Mouse (Mus musculus) embryo, embryonic 11 days (tissue): Measurements from ENCODE around the gene Lrrc4c.
A peak's percentile ranks its signal among the peaks of the same experiment; 100 is the strongest.

Experiments
- DNase-seq: peaks from one replicate; pipeline ENCODE4 v3.0.0-alpha.2; 2015

Lrrc4c gene

GRCm38 (mm10) chr2:97485609-97486008, 1167.6 kb downstream of the Lrrc4c start:
- peak; percentile 7 for DNase-seq

- DNase-seq = no peak
Measured at GRCm38 (mm10) chr2:97487567-97487966, 1169.6 kb downstream of the Lrrc4c start.

- no peak for DNase-seq
Measured at GRCm38 (mm10) chr2:97497069-97497468, 1179.1 kb downstream of the Lrrc4c start.

GRCm38 (mm10) chr2:97502501-97502900, 1184.5 kb downstream of the Lrrc4c start:
- DNase-seq = no peak

GRCm38 (mm10) chr2:97504902-97505301, 1186.9 kb downstream of the Lrrc4c start:
- DNase-seq = no peak

GRCm38 (mm10) chr2:97524256-97524922, 1206.4 kb downstream of the Lrrc4c start:
- no peak for DNase-seq

GRCm38 (mm10) chr2:97525107-97525506, 1207.1 kb downstream of the Lrrc4c start:
- no peak for DNase-seq

GRCm38 (mm10) chr2:97530622-97531021, 1212.7 kb downstream of the Lrrc4c start:
- DNase-seq = no peak

- DNase-seq = peak; percentile 22
Measured at GRCm38 (mm10) chr2:97543691-97544672, 1226.0 kb downstream of the Lrrc4c start.

GRCm38 (mm10) chr2:97544673-97545071, 1226.7 kb downstream of the Lrrc4c start:
- DNase-seq = no peak

GRCm38 (mm10) chr2:97545946-97546345, 1228.0 kb downstream of the Lrrc4c start:
- DNase-seq = no peak

- DNase-seq = no peak
Measured at GRCm38 (mm10) chr2:97564509-97564908, 1246.5 kb downstream of the Lrrc4c start.

GRCm38 (mm10) chr2:97568954-97569353, 1251.0 kb downstream of the Lrrc4c start:
- DNase-seq = no peak

- no peak for DNase-seq
Measured at GRCm38 (mm10) chr2:97574921-97575320, 1257.0 kb downstream of the Lrrc4c start.

GRCm38 (mm10) chr2:97581132-97581531, 1263.2 kb downstream of the Lrrc4c start:
- DNase-seq = no peak

GRCm38 (mm10) chr2:97586322-97586721, 1268.4 kb downstream of the Lrrc4c start:
- DNase-seq = no peak

GRCm38 (mm10) chr2:97590563-97590962, 1272.6 kb downstream of the Lrrc4c start:
- no peak for DNase-seq

GRCm38 (mm10) chr2:97604182-97604581, 1286.2 kb downstream of the Lrrc4c start:
- DNase-seq = no peak

GRCm38 (mm10) chr2:97604688-97605215, 1286.8 kb downstream of the Lrrc4c start:
- no peak for DNase-seq

- no peak for DNase-seq
Measured at GRCm38 (mm10) chr2:97609436-97609835, 1291.5 kb downstream of the Lrrc4c start.

GRCm38 (mm10) chr2:97610566-97610965, 1292.6 kb downstream of the Lrrc4c start:
- DNase-seq = no peak

GRCm38 (mm10) chr2:97614724-97615123, 1296.8 kb downstream of the Lrrc4c start:
- peak; percentile 37 for DNase-seq

- DNase-seq = no peak
Measured at GRCm38 (mm10) chr2:97618589-97618988, 1300.6 kb downstream of the Lrrc4c start.

- no peak for DNase-seq
Measured at GRCm38 (mm10) chr2:97639941-97640340, 1322.0 kb downstream of the Lrrc4c start.
